Mouse (Mus musculus): ENCODE measurements around the gene Cyth1.

Gene Cyth1

DNA sequence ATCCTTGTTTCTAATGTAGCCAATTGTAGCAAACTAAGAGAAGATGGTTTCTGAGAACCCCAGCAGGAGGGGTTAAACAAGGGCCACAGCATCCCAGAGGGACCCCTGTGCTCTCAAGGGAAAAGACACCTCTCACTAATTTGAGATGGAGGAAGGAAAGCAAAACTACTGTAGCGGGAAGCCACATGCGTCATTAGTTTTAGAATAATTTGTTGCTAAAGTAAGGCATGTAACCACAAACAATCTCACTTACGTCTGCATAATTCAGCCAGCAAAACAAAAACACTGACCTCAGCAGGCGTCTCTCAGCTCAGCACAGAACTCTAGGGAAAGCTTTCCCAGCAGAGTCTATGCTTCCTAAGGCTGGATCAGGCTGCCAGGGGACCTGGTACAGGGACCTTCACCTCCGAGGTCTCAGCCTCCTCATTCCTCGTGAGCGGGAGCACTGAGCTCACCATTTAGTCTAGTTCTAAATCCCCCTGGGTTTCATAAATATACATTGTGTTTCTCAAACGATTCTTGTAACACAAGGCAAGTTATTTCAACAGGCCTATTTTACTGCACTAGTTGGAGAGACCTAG is 91.8 kb downstream of the Cyth1 start:
- DNase-seq (ENCODE audit: low read depth, low spot score) = no peak

- peak; percentile 33 for DNase-seq (ENCODE audit: low read depth, low spot score)
Observed at GRCm38 (mm10) chr11:118152964-118153363, 95.4 kb downstream of the Cyth1 start.

GRCm38 (mm10) chr11:118151423-118152180 is 96.8 kb downstream of the Cyth1 start:
- peak; percentile 52 for DNase-seq (ENCODE audit: low read depth, low spot score)

DNA sequence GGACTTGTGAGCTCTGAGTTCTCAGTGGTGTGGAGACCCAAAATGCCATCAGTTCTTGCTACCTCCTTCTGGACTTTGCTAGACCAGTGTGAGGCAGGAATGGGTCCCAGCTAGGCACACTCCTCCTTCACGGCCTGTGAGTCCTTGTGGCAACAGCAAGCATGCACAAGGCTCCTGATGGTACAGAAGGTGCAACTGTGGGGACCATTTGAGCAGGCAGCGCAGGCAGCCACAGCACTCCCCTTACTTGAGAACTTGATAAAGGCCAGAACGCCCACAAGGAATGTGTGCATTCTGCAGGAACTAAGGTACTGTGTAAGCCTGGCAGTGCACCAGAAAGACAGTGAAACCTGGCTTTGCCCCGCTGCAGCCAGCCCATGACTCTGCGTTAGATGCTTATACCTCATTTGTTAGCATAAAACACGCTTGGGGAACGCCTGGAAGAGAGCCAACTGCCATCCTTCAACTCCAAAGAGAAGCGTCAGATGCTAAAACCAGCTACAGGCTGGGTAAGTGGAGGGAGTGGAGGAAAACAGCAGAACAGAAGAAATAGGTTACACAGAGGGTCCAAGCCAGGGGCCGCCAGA is 98.2 kb downstream of the Cyth1 start:
- no peak for DNase-seq (ENCODE audit: low read depth, low spot score)

DNA sequence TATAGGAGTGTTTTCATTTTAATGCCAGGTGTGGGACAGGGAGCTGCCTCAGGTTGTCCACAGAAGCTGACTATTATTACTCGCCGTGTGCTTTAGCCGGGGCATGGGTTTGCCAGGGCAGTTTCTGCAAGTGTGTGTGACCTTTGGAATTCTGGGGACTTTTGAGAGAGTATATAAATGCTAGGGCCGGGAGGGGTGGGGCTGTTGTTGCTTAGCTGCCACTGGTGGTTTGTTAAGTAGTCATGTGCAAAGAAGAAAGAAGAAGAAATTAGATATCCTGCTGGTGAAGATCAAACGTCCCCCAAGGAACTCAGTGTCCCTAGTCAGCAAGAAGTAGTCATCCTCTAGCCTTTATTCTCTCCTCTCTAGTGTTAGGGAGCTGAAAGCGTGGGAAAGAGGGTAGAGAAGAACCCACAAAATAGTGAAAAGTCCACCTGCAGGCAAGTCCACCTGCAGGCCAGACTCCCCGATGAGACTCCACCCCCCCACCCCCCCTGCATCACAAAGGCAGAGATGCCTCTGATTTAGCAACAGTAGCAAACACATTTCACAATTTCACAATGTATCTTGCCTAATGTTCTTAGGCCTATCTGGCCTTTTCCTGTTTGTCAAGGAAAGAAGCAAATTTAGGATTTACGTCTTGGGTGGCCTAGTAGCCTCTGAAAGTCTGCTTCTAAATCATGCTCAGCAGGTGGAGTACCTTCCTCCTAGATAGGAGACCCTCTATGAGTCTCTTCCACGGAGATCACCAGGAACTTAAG is 100.3 kb downstream of the Cyth1 start:
- peak; percentile 42 for DNase-seq (ENCODE audit: low read depth, low spot score)

GRCm38 (mm10) chr11:118146446-118146845 is 101.9 kb downstream of the Cyth1 start:
- peak; percentile 62 for DNase-seq (ENCODE audit: low read depth, low spot score)

DNA sequence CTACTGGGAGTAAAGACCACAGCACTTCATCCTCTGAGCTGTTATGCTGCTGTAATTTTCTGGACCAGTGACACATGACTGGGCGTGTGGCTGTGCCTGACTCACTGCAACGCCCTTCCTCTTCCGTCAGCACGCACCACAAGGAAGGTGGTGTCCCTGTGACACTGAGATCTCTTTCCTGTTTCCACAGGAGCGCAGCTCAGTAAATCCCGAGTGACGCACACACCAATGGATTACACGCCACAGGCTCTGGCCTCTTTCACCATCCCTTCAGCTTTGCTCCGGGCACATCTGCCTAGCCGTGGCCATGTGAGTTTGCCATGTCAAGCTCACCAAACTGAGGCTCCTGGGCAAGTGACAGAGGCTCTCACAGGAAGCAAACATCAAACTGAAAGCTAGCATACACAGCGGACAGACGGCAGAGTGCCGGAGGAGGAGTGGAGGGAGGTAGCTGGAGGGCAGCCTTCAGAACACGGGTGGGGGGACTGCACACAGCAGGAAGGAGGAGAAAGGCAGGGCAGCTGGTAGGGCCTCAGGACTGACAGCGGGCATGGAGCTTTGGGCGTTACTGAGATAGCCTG is 102.5 kb downstream of the Cyth1 start:
- peak; percentile 93 for DNase-seq (ENCODE audit: low read depth, low spot score)

DNA sequence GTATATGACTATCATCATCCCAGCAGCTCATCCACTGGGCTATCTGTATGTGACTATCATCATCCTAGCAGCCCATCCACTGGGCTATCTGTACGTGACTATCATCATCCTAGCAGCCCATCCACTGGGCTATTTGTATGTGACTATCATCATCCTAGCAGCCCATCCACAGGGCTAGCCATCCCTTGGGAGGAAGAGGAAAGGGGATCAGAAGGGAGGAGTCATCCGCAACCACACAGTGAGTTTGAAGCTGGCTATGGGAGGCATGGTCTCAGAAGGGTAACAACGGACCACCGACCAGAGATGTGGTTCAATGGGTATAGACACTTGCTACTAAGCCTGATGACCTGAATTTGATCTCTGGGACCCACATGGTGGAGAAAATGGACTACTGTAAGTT is 103.3 kb downstream of the Cyth1 start:
- DNase-seq (ENCODE audit: low read depth, low spot score) = no peak

DNA sequence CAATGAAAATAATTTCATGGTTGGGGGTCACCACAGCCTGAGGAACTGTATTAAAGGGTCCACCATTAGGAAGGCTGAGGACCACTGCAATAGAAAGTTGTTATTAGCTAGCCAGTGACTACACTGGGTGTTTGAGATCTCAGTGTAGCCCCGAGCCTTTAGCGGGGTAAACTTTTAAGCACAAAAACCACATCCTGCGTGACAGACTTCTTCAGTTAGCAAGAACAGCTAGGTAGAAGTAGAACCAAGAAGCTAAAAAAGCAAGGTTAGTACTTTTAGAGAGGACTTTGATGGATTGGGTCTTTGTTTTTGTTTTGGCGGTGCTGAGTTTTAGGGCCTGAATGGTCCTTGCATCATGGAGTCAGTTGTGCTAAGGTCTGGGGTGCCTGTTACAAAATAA is 104.7 kb downstream of the Cyth1 start:
- peak; percentile 80 for DNase-seq (ENCODE audit: low read depth, low spot score)

DNA sequence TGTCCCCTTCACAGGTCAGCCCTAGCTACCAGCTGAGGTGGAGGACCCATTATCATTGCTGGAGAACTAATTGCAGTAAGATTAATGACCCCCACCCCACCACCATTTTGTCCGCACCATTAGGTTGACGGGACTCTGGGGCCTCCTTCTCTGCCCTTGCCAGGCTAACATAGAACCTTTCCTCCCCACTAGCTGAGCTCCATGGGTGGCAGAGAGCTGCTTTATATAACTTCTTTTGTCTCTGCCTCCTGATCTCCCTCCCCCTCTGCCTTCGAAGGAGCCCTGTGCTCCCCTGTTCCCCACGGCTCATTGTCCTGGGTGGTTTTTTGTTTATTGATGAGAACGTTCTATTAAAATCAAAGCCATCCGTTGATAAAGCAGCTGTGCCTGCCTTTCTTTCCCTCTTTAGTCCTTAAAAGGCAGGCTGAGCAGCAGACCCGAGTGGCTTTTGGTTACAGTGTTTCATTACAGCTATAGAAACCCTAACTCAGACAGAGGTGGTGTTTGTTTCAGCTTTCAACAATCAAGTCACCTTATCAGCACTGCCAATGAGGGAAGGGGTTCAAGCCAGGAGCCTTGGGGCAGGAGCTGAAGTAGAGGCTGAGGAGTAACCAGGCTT is 105.7 kb downstream of the Cyth1 start:
- no peak for DNase-seq (ENCODE audit: low read depth, low spot score)

GRCm38 (mm10) chr11:118140771-118141565 is 107.4 kb downstream of the Cyth1 start:
- no peak for DNase-seq (ENCODE audit: low read depth, low spot score)

DNA sequence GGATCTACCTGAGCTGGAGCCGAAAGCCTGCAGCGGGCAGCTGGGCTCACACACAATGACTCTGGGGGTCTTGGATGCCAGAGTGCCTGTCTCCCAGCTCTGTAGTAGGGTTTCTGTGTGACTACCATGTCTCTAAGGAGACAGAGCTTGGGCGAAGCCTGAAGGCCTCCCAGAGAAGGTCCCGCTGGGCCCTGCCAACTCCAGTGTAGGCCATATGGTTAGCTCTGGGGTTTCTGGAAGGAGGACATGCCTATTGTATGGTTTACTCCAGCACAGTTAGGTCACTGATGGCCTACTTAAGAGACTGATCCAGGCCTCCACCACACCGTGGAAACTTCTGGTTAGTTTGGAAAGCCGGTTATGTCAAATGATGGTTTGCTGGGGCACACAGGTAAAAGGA is 110.0 kb downstream of the Cyth1 start:
- no peak for DNase-seq (ENCODE audit: low read depth, low spot score)

DNA sequence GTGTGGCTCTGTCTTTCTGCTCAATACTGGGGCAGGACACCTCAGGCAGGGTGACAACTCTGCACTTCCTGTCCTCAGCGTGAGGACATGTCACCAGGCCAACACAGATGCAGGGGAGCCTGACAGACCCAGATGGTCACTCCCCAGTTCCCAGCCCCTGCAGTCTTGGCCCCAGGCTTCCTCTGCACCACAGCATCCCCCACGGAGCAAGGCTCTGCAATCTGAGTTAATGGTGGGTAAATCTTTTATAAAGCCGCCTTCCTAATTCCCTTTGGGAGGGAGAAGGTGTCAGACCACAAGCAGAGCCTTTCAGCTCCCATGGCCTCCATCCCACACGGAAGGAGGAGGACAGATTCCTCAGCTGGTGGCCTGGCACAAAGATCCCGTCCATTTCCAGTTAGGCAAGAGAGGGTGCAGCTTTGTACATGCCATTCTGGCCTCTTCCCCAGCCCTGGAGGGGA is 112.2 kb downstream of the Cyth1 start:
- no peak for DNase-seq (ENCODE audit: low read depth, low spot score)

DNA sequence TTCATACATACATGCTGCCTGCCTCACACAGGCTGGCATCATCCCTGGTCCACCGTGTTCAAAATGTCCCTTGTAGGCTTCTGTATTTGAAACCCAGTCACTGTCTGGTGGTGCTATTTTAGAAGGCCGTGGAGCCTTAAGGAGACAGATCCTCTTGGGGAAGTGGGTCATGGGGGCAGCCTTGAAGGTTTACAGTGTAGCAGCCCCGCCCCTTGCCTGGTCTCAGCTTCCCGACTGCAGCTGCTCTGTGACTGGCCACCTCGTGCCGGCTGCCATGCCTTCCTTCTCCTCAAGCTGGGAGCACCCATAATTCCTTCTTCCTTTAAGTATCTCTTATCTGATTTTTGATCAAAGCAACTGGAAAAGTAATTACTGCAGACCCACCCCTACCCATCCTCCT is 113.1 kb downstream of the Cyth1 start:
- no peak for DNase-seq (ENCODE audit: low read depth, low spot score)

- no peak for DNase-seq (ENCODE audit: low read depth, low spot score)
Observed at GRCm38 (mm10) chr11:118133752-118134169, 114.6 kb downstream of the Cyth1 start.

DNA sequence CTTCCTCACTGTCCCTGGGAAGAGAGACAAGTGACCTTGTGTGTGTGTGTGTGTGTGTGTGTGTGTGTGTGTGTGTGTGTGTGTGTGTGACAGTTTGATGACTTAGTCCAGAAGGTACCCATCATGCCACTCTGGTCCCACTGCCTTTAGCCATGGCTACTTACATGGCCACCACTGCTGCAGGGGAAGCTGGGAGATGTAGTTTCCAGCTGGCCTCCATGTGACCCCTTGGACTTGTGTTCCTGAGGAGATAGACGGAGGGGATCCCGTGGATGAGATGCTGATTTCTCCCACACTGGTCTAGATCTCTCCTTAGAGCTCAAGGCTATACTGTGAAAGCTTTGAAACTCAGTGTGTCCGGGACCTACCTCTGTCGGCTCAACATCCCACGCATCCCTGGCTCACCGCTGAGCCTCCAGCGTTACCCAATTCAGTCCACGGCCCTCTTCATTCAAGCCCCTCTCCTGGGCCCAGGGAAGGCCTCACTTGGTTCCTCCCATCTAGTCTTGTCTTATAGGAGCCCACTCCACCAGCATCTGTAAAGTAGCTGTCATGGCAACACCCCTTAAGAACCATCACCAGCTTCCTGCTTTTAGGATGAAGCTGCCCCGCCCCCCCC is 115.2 kb downstream of the Cyth1 start:
- no peak for DNase-seq (ENCODE audit: low read depth, low spot score)

DNA sequence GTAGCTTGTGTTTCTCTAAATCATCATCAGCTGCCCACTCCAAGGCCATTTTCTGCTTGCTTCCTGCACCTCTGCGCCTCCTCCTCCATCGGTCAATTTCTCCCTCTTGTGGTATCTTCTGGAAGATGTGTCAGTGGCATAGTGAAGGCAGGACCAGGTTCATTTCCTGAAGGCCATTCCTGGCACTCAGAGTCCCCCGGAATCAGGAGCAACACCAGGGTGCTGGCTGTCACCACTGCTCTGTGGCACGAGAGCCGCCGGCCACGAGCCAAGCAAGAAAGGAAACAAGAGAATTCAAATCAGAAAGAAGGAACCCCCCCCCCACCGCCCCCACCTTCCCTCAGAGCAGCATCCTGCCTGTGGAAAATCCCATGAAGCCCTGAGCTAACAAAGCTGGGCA is 116.3 kb downstream of the Cyth1 start:
- no peak for DNase-seq (ENCODE audit: low read depth, low spot score)

- DNase-seq (ENCODE audit: low read depth, low spot score) = no peak
Observed at GRCm38 (mm10) chr11:118130534-118130933, 117.9 kb downstream of the Cyth1 start, which contains the start of gene Dnah17. Gene Dnah17 (minus strand): TSS chr11:118130634.

DNA sequence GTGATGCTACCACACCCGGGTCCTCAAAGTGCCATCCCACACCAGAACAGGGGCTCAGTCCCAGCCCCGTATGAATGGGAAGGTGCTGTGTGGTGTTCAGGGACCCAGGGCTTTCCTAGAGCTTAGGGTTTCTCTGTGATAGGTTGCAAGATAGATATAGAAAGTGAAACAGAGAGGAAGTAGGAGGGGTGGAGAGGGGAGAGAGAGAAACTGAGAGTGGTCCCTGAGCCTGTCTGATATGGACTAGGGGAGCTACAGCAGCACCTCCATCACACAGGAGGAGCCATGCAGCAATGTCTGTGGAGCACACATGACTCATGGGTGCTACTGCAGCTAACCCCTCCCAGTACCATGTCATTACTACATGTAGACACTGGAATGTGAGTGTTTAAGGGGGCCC is 118.6 kb downstream of the Cyth1 start:
- peak; percentile 59 for DNase-seq (ENCODE audit: low read depth, low spot score)

DNA sequence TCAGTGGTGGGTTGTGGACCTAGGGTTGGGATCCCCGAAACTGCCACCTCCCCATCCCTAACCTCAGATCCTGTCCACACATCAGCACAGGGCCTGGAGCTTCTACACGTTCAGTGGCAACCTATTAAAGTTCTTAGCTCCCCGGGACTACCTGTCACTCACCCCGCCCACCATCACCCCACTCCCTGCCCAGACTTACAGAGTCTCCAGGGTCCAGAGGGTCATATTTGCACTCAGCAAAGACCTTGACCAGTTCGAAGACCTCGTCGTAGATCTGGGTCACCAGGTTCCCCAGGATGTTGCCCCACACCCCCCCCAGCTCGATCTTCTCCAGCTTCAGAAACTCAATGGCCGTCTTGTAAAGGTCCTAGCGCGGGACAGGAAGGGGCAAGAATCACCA is 126.8 kb downstream of the Cyth1 start:
- no peak for DNase-seq (ENCODE audit: low read depth, low spot score)

Measured in CD4-positive, CD25-positive, alpha-beta regulatory T cell, adult 2 months (primary cell).